Mouse (Mus musculus) megakaryocyte, embryonic 14.5 days (primary cell): ENCODE measurements around the gene Naa16. TPM values are rescaled to one million over a fixed set of nuclear protein-coding genes. Genes with fewer than 3 reads are reported as not detected.

ENCODE experiments used
- H3K27me3 ChIP-seq: replicated peaks from 2 replicates; pipeline ENCODE3; 2012; ENCODE audit warnings: inconsistent platforms
- H3K36me3 ChIP-seq: replicated peaks from 2 replicates; pipeline ENCODE3; 2012; ENCODE audit warnings: low read length, inconsistent platforms, mixed read lengths
- H3K4me1 ChIP-seq: 2 replicates; pipeline ENCODE4 v1.6.1; 2012; ENCODE audit warnings: inconsistent platforms
- H3K4me3 ChIP-seq: replicated peaks from 2 replicates; pipeline ENCODE3; 2012; ENCODE audit warnings: moderate library complexity, mild to moderate bottlenecking, inconsistent platforms
- H3K9me3 ChIP-seq: 2 replicates; pipeline ENCODE4 v1.6.1; 2012; ENCODE audit warnings: inconsistent platforms
- FLI1 ChIP-seq: IDR thresholded peaks from 2 replicates; pipeline ENCODE4 v1.6.1; 2012; ENCODE audit warnings: low read length, inconsistent platforms, mixed read lengths
- GATA1 ChIP-seq: IDR thresholded peaks from 3 replicates; pipeline ENCODE4 v1.6.1; 2012; ENCODE audit warnings: mixed read lengths, low read length, inconsistent platforms, borderline replicate concordance
- polyA plus RNA-seq: library from polyadenylated mRNA; stranded (reverse); fragments of >175 nt; gene quantifications from 2 replicates; pipeline ENCODE4 v1.2.3, GENCODE M21; 2012; ENCODE audit warnings: low replicate concordance; ENCODE audit not compliant: insufficient read depth

Gene Naa16
- polyA plus RNA-seq, 1 experiment = 5.8 TPM

DNA sequence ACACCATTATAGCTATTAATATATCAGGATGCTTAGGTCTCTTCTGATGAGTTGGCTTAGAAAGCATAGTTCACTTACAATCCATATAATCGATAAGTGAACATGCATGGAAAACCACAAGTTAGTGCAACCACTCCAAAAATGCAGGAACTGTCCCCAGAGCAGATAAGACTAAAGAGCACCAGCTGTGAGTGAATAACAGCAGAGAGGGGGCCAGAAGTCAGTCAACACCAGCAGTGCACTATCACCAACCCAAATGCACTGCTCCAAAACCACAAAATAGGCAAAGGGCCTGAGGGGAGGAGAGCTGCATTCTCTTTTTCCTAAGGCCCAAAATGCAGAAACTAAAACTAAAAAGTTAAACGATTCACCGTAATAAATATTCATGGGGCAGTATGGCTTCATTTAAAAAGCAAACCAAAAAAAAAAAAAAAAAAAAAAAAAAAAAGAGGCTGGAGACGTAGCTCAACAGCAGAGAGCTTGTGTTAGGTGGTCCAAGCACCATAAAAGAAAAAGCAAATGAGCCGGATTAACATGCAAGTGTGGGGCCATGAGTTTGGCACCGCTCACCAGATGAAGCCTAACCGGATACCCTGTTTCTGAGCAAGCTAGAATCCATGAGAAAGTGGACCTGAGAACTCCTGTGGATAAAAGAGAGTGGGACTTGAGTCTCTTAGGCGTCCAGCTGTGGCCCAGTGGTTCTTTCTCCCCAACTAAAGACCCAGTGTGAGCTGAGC is 77.0 kb downstream of the Naa16 start:
- no peaks in the 10 kb centered on the region for H3K36me3 ChIP-seq
- no peaks in the 10 kb centered on the region for H3K9me3 ChIP-seq
- no peak for TF ChIP-seq GATA1
- no peak for TF ChIP-seq FLI1
- H3K27me3 ChIP-seq = no peaks in the 10 kb centered on the region
- peaks cover 31% of the 10 kb centered on the region for H3K4me1 ChIP-seq
- H3K4me3 ChIP-seq = no peak overlapping the region

DNA sequence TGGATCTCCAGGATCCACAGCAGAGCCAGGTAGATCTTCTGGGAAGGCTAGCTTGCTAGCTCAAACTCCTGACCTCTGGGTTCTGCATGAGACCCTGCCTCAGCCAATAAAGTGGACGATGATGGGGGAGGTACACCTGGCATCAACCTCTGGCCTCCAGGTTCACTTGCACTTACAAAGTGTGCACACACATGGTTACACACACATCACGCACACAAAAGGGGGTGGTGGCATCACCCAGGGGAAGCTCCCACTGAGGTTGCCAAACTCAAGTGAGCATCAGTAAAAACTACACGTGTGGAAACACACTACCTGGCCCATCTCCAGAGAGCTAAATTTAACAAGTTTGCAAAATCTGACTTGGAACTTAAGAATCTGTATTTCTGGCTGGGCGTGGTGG is 77.9 kb downstream of the Naa16 start:
- Histone ChIP-seq H3K4me1 (peaks cover 31% of the 10 kb centered on the region), H3K4me3 (peak overlapping the region; percentile 7), H3K27me3 (no peaks in the 10 kb centered on the region), H3K9me3 (no peaks in the 10 kb centered on the region), H3K36me3 (no peaks in the 10 kb centered on the region)
- TF ChIP-seq FLI1 = no peak
- no peak for TF ChIP-seq GATA1

DNA sequence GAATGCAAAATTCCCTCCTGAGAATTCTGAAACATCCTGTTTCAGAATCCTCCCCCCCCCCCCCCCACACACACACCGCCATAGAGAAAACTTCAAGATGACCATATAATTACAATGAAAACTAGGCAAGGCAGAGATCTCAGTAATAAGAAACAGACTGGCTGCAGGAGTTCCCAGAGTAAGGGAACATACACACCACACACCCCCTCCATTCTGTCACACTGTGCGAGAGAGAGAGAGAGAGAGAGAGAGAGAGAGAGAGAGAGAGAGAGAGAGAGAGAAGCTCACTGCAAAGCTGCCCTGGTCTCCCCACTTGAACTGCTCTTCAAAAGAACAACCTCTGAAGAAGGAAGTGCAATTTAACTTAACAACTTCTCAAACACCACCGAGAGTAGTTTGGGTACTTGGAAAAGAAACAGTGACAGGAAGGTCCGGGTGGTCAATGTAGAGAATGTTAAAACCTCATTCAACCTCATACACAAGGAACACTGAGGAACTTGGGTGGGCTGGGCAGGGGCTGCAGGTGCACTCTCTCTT is 78.6 kb downstream of the Naa16 start:
- H3K36me3 ChIP-seq = no peaks in the 10 kb centered on the region
- TF ChIP-seq GATA1 (no peak), FLI1 (no peak)
- H3K9me3 ChIP-seq = no peaks in the 10 kb centered on the region
- H3K4me3 ChIP-seq = no peak overlapping the region
- H3K4me1 ChIP-seq = peaks cover 35% of the 10 kb centered on the region
- no peaks in the 10 kb centered on the region for H3K27me3 ChIP-seq

DNA sequence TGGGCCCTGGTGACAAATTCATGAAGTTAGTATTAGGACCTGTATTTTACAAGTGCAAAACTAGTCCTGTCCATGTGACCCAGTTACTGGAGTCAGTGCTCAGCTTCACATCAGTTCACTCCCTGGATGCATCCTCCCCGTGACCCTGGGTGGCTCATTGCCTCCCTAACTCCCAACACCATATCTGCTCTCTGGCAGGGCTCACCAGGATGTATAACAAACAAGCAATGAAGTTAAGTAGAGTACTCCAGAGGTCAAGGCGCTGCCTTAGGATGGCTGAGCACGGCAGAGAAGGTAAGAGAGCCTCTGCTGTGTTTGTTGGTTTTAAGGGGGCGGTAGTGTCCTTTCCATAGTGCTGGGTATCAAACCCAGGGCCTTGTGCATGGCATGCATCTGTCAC is 81.5 kb downstream of the Naa16 start:
- H3K4me1 ChIP-seq = peaks cover 30% of the 10 kb centered on the region
- no peaks in the 10 kb centered on the region for H3K27me3 ChIP-seq
- no peak overlapping the region for H3K4me3 ChIP-seq
- 0 out of 2 replicates have a peak, but pooled peaks cover 3% of the 10 kb centered on the region for H3K9me3 ChIP-seq
- no peak for TF ChIP-seq FLI1
- TF ChIP-seq GATA1 = no peak
- no peaks in the 10 kb centered on the region for H3K36me3 ChIP-seq

DNA sequence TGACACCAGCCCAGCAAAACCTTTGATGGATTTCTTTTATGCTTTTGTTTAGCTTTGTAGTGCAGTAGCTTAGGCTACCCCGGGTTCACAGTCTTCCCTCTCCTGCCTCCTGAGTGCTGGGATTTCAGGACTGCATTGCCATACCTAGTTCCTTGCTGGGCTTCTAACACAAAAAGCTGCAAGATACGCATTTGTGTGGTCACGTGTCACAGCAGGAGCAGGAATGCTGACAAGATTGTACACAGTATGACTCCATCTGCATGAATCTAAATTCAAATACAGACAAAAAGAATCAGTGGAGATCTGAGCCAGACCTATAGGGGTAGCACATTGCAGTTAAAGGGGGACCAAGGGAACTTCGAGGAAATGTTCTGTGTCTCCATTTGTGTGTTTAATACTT is 82.2 kb downstream of the Naa16 start:
- TF ChIP-seq FLI1 (no peak), GATA1 (no peak)
- no peak overlapping the region for H3K4me3 ChIP-seq
- no peaks in the 10 kb centered on the region for H3K36me3 ChIP-seq
- no peaks in the 10 kb centered on the region for H3K27me3 ChIP-seq
- H3K4me1 ChIP-seq = peaks cover 27% of the 10 kb centered on the region
- H3K9me3 ChIP-seq = 0 out of 2 replicates have a peak, but pooled peaks cover 3% of the 10 kb centered on the region

DNA sequence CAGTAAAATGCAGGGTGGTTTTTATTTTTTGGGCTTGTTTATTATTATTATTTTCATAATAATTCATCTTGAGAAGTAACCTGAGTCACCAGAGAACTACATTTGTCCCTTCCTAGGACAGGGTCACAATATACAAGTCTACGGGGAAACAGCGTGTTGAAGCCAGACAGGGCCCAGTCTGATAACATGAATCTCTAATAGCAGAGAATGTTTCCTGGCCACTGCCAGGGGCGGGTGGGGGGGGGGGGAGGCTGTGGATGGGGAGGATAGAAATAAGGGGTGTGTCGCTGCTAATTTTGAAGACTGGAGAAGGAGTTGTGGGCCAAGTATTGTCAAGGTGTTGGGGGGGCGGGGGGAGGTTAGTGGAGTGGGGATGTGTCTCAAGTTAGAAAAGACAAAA is 82.7 kb downstream of the Naa16 start:
- Histone ChIP-seq H3K36me3 (no peaks in the 10 kb centered on the region), H3K4me1 (peaks cover 25% of the 10 kb centered on the region), H3K27me3 (no peaks in the 10 kb centered on the region), H3K4me3 (no peak overlapping the region), H3K9me3 (0 out of 2 replicates have a peak, but pooled peaks cover 3% of the 10 kb centered on the region)
- TF ChIP-seq FLI1 (no peak), GATA1 (no peak)

DNA sequence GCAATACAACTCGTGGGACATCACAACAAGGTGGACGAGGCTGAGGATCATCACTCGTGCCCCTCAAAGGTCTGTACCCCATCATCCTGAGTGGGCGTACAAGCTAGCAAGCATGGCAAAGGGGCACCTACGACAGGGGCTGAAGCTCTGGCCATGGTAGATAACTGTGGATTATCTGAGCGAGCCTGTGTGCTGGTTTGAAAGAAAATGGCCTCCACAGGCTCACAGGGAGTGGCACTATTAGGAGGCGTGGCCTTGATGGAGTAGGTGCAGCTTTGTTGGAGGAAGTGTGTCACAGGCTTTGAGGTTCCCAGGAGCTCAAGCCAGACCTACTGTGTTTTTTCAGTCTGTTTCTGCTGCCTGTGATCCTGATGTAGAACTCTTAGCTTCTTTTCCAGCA is 83.4 kb downstream of the Naa16 start:
- Histone ChIP-seq H3K9me3 (0 out of 2 replicates have a peak, but pooled peaks cover 3% of the 10 kb centered on the region), H3K4me3 (peak overlapping the region; percentile 38), H3K27me3 (no peaks in the 10 kb centered on the region), H3K36me3 (no peaks in the 10 kb centered on the region), H3K4me1 (peaks cover 19% of the 10 kb centered on the region)
- no peak for TF ChIP-seq GATA1
- TF ChIP-seq FLI1 = no peak

DNA sequence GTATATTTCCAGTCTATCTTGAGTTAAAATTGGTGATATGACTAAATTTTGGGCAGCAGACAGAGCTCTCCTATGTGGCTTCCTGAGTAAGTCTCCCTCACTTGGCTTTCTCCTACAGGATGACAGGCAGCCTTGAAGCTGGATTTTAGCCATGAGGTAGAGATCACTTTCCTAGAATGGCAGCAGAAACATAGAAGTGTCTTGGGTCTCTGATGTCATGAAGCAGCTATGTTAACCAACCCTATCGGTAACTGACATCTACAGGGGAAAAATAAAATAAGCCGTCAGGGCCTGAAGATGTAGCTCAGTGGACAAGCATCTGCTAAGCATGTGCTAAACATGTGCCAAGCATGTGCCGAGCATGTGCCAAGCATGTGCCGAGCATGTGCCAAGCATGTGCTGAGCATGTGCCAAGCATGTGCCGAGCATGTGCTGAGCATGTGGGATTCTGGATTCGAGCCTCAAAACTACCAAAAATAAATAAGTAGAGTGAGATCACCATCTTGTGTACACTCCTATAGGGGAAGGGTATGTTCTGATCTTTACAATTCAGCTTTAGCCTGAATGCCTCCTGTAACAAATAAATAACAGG is 85.6 kb downstream of the Naa16 start:
- Histone ChIP-seq H3K4me3 (no peak overlapping the region), H3K36me3 (no peaks in the 10 kb centered on the region), H3K27me3 (peaks cover 11% of the 10 kb centered on the region), H3K4me1 (peaks cover 31% of the 10 kb centered on the region), H3K9me3 (0 out of 2 replicates have a peak, but pooled peaks cover 3% of the 10 kb centered on the region)
- no peak for TF ChIP-seq GATA1
- TF ChIP-seq FLI1 = no peak

DNA sequence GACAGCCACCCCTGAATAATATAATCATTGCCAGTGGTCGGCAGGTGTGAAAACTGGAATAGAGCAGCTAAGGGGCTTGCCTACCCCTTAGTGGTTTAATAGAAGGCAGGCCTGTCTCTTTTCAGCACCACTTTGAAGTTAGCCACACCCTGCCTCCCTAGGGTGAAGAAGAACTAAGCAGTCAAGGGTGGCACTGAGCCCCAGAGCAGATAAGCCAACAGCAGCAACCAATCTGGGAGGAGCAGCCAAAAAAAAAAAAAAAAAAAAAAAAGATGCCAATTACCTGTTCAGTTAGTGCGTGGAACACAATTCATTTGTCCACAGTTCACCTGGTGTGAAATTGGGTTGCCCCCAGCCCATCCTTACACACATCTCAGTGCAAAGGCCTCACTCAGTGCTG is 87.4 kb downstream of the Naa16 start:
- Histone ChIP-seq H3K4me3 (no peak overlapping the region), H3K27me3 (peaks cover 20% of the 10 kb centered on the region), H3K9me3 (0 out of 2 replicates have a peak, but pooled peaks cover 3% of the 10 kb centered on the region), H3K36me3 (no peaks in the 10 kb centered on the region), H3K4me1 (peaks cover 46% of the 10 kb centered on the region)
- TF ChIP-seq GATA1 = no peak
- TF ChIP-seq FLI1 = no peak

DNA sequence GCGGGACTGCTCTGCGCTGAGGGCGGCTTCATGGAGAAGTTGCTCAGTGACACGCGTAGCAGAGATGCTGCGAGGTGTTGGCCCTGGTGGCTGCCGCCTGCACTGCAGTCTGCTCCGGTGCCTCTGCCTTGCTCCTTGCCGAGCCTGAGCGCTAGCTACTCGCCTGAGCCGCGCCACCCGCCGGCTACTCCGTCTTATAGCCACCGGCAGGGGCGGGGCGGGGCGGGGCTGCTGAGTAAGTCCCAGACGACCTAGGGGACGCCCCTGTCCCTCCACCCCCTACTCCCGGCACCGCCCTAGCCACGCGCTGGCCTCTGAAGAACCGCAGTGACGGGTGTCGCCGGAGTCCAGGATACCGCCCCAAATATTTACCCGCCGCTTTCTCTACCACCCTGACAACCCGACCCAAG is 89.1 kb downstream of the Naa16 start, which contains the start of gene Rgcc:
Gene Rgcc (minus strand): TSS at position 180 of the 410 bp plus-strand sequence.
- H3K4me3 ChIP-seq = peak within 1 kb of the TSS; percentile 94
- H3K4me1 ChIP-seq = peaks cover 50% of the 10 kb centered on the region
- no peaks in the 10 kb centered on the region for H3K36me3 ChIP-seq
- peaks cover 20% of the 10 kb centered on the region for H3K27me3 ChIP-seq
- TF ChIP-seq FLI1 (no peak), GATA1 (no peak)
- 0 out of 2 replicates have a peak, but pooled peaks cover 3% of the 10 kb centered on the region for H3K9me3 ChIP-seq
